Mouse (Mus musculus): ENCODE data around the gene Abr. TPM values are rescaled to one million over a fixed set of nuclear protein-coding genes. Genes with fewer than 3 reads are reported as not detected.
A peak's percentile ranks its signal among the peaks of the same experiment; 100 is the strongest.

The Abr gene
- polyA plus RNA-seq, 1 experiment from 2014 or later = 44.9 TPM

GRCm38 (mm10) chr11:76509751-76510723 lies 112.1 kb downstream of the Abr start:
- no peak overlapping the region for H3K27ac ChIP-seq (ENCODE audit: low read depth, low read length)
- H3K4me2 ChIP-seq (ENCODE audit: low read depth) = no peak overlapping the region
- no peak overlapping the region; the same call in 1 of the 2 replicates for H3K9ac ChIP-seq (ENCODE audit: low read length)
- no peaks in the 10 kb centered on the region for H3K9me3 ChIP-seq (ENCODE audit: control insufficient read depth, low read length)
- H3K4me1 ChIP-seq (ENCODE audit: control insufficient read depth, insufficient read depth, low read length) = peaks cover 7% of the 10 kb centered on the region; the same call in 1 of the 2 replicates
- H3K36me3 ChIP-seq (ENCODE audit: control insufficient read depth, insufficient read depth, low read length) = no peaks in the 10 kb centered on the region
- WGBS = 81% methylated on average over 13 of the region's 13 CpGs
- DNase-seq (ENCODE audit: low spot score) (no peak), ATAC-seq (ENCODE audit: insufficient read depth, low FRiP score, low TSS enrichment) (no peak)
- no peaks in the 10 kb centered on the region for H3K27me3 ChIP-seq (ENCODE audit: control insufficient read depth, insufficient read depth, low read length)
- no peak overlapping the region for H3K4me3 ChIP-seq (ENCODE audit: low read depth, low read length)

GRCm38 (mm10) chr11:76508831-76509595 lies 113.1 kb downstream of the Abr start:
- H3K4me1 ChIP-seq (ENCODE audit: control insufficient read depth, insufficient read depth, low read length) = peaks cover 7% of the 10 kb centered on the region; the same call in 1 of the 2 replicates
- H3K9ac ChIP-seq (ENCODE audit: low read length) = no peak overlapping the region; the same call in 1 of the 2 replicates
- no peaks in the 10 kb centered on the region for H3K9me3 ChIP-seq (ENCODE audit: control insufficient read depth, low read length)
- WGBS = 93% methylated on average over 32 of the region's 32 CpGs
- ATAC-seq (ENCODE audit: insufficient read depth, low FRiP score, low TSS enrichment) = no peak
- H3K4me2 ChIP-seq (ENCODE audit: low read depth) = no peak overlapping the region
- H3K36me3 ChIP-seq (ENCODE audit: control insufficient read depth, insufficient read depth, low read length) = no peaks in the 10 kb centered on the region
- H3K27ac ChIP-seq (ENCODE audit: low read depth, low read length) = no peak overlapping the region
- no peak for DNase-seq (ENCODE audit: low spot score)
- H3K4me3 ChIP-seq (ENCODE audit: low read depth, low read length) = no peak overlapping the region
- H3K27me3 ChIP-seq (ENCODE audit: control insufficient read depth, insufficient read depth, low read length) = no peaks in the 10 kb centered on the region

DNA sequence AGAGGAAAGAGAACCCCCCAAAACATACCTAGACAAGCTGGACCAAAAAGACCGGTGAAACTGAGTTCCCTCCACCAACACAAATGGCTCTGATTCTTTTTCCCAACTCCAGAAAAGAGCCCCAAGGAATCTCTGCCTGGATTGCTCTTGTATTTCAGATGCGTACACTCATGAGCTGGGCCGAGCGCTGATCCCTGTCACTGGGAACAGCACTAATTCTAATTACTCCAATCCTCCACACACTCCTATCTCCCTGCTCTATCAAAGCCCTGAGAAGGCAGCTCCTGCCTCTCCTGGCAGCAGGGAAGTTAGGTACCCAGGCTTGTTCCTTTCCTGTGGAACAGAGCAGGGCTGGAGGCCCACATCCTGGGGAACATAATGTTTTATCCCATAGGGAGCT lies 114.0 kb downstream of the Abr start:
- Histone ChIP-seq H3K27ac (ENCODE audit: low read depth, low read length) (no peak overlapping the region), H3K9me3 (ENCODE audit: control insufficient read depth, low read length) (no peaks in the 10 kb centered on the region), H3K4me3 (ENCODE audit: low read depth, low read length) (no peak overlapping the region), H3K9ac (ENCODE audit: low read length) (no peak overlapping the region; the same call in 1 of the 2 replicates), H3K36me3 (ENCODE audit: control insufficient read depth, insufficient read depth, low read length) (no peaks in the 10 kb centered on the region), H3K4me2 (ENCODE audit: low read depth) (no peak overlapping the region), H3K4me1 (ENCODE audit: control insufficient read depth, insufficient read depth, low read length) (peaks cover 7% of the 10 kb centered on the region; the same call in 1 of the 2 replicates), H3K27me3 (ENCODE audit: control insufficient read depth, insufficient read depth, low read length) (no peaks in the 10 kb centered on the region)
- 88% methylated on average over 4 of the region's 4 CpGs for WGBS
- DNase-seq (ENCODE audit: low spot score) (no peak), ATAC-seq (ENCODE audit: insufficient read depth, low FRiP score, low TSS enrichment) (no peak)

- WGBS = 85% methylated on average over 8 of the region's 8 CpGs
- H3K27me3 ChIP-seq (ENCODE audit: control insufficient read depth, insufficient read depth, low read length) = no peaks in the 10 kb centered on the region
- H3K9ac ChIP-seq (ENCODE audit: low read length) = no peak overlapping the region; the same call in 1 of the 2 replicates
- DNase-seq (ENCODE audit: low spot score) (no peak), ATAC-seq (ENCODE audit: insufficient read depth, low FRiP score, low TSS enrichment) (peak; percentile 68; the same call in 1 of the 2 replicates)
- H3K4me1 ChIP-seq (ENCODE audit: control insufficient read depth, insufficient read depth, low read length) = peaks cover 7% of the 10 kb centered on the region; the same call in 1 of the 2 replicates
- H3K9me3 ChIP-seq (ENCODE audit: control insufficient read depth, low read length) = no peaks in the 10 kb centered on the region
- no peaks in the 10 kb centered on the region for H3K36me3 ChIP-seq (ENCODE audit: control insufficient read depth, insufficient read depth, low read length)
- H3K4me3 ChIP-seq (ENCODE audit: low read depth, low read length) = no peak overlapping the region
- H3K4me2 ChIP-seq (ENCODE audit: low read depth) = no peak overlapping the region
- no peak overlapping the region for H3K27ac ChIP-seq (ENCODE audit: low read depth, low read length)
These were observed 114.6 kb downstream of the Abr start for GRCm38 (mm10) chr11:76507302-76508124.

DNA sequence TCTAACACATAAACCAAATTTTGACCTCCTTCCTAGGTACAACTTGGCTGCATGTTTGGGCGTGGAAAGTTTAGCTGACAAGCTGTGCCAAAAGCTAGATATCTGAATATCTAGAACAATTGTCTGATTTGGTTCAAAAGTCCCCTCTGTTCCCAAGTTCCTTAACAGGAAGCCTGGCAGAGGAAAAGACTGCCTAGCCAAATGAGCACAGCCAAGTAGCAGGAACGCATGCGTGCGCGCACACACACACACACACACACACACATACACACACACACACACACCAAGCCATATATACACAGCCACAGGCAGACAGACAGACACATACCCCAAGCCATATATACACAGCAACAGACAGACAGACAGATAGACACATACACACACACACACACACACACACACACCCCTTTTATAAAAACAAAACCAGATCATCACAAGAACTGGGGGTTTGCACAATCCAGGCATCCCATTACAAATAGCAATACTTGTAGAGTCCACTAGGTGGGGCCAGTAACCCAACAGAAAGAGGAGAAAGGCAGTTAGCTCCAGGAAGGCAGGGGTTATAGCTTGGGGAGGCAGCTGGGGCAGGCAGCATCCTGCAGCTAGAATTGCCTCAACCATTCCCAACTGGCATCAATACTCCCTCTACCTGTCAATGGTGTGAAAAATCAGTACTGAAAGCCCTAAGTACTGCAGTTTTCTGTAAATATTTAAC lies 115.4 kb downstream of the Abr start:
- Histone ChIP-seq H3K4me2 (ENCODE audit: low read depth) (no peak overlapping the region), H3K9me3 (ENCODE audit: control insufficient read depth, low read length) (no peaks in the 10 kb centered on the region), H3K27ac (ENCODE audit: low read depth, low read length) (no peak overlapping the region), H3K9ac (ENCODE audit: low read length) (no peak overlapping the region), H3K4me1 (ENCODE audit: control insufficient read depth, insufficient read depth, low read length) (peaks cover 7% of the 10 kb centered on the region; the same call in 1 of the 2 replicates), H3K27me3 (ENCODE audit: control insufficient read depth, insufficient read depth, low read length) (no peaks in the 10 kb centered on the region), H3K36me3 (ENCODE audit: control insufficient read depth, insufficient read depth, low read length) (no peaks in the 10 kb centered on the region), H3K4me3 (ENCODE audit: low read depth, low read length) (no peak overlapping the region)
- DNase-seq (ENCODE audit: low spot score) = peak; percentile 58
- ATAC-seq (ENCODE audit: insufficient read depth, low FRiP score, low TSS enrichment) = no peak; the same call in 1 of the 2 replicates
- WGBS = 85% methylated on average over 5 of the region's 5 CpGs

GRCm38 (mm10) chr11:76505106-76505505 lies 117.0 kb downstream of the Abr start:
- H3K9ac ChIP-seq (ENCODE audit: low read length) = no peak overlapping the region
- no peaks in the 10 kb centered on the region for H3K27me3 ChIP-seq (ENCODE audit: control insufficient read depth, insufficient read depth, low read length)
- H3K9me3 ChIP-seq (ENCODE audit: control insufficient read depth, low read length) = no peaks in the 10 kb centered on the region
- H3K4me1 ChIP-seq (ENCODE audit: control insufficient read depth, insufficient read depth, low read length) = peaks cover 7% of the 10 kb centered on the region; the same call in 1 of the 2 replicates
- no peak overlapping the region for H3K4me2 ChIP-seq (ENCODE audit: low read depth)
- H3K27ac ChIP-seq (ENCODE audit: low read depth, low read length) = no peak overlapping the region
- no peak overlapping the region for H3K4me3 ChIP-seq (ENCODE audit: low read depth, low read length)
- ATAC-seq (ENCODE audit: insufficient read depth, low FRiP score, low TSS enrichment) (no peak), DNase-seq (ENCODE audit: low spot score) (no peak)
- no peaks in the 10 kb centered on the region for H3K36me3 ChIP-seq (ENCODE audit: control insufficient read depth, insufficient read depth, low read length)
- 84% methylated on average over 1 of the region's 1 CpGs for WGBS

DNA sequence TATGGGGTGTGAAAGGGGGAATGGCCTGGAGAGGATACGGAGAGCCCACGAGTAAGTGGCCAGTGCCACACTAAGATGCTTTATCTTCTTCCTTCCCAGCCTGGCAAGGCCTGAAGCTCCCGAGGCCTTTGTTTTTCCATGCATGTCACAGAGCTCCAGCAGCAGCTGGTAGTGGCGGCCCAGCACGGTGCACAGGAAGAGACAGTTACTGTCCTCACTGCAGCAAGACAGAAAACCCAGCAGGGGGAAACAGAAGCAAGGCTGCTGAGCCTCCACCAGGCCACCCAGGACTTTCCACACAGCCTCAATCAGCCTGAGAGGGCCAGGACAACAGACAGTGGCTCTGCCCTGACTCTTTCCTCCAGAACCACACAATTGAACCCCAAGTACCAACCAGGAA lies 118.1 kb downstream of the Abr start:
- H3K9me3 ChIP-seq (ENCODE audit: control insufficient read depth, low read length) = no peaks in the 10 kb centered on the region
- no peak overlapping the region for H3K9ac ChIP-seq (ENCODE audit: low read length)
- H3K27ac ChIP-seq (ENCODE audit: low read depth, low read length) = no peak overlapping the region
- peaks cover 7% of the 10 kb centered on the region; the same call in 1 of the 2 replicates for H3K4me1 ChIP-seq (ENCODE audit: control insufficient read depth, insufficient read depth, low read length)
- no peak overlapping the region for H3K4me2 ChIP-seq (ENCODE audit: low read depth)
- 63% methylated on average over 5 of the region's 5 CpGs for WGBS
- ATAC-seq (ENCODE audit: insufficient read depth, low FRiP score, low TSS enrichment) (no peak), DNase-seq (ENCODE audit: low spot score) (no peak)
- no peak overlapping the region for H3K4me3 ChIP-seq (ENCODE audit: low read depth, low read length)
- H3K36me3 ChIP-seq (ENCODE audit: control insufficient read depth, insufficient read depth, low read length) = no peaks in the 10 kb centered on the region
- no peaks in the 10 kb centered on the region for H3K27me3 ChIP-seq (ENCODE audit: control insufficient read depth, insufficient read depth, low read length)
